Mouse (Mus musculus) G1E (cell line): ENCODE measurements at regions not wholly inside any gene's neighbourhood (a gene's known extent, or its start where the extent isn't known, plus 50 kb on each side); places are given as distances from the start of the nearest gene placed in this dataset.

ENCODE experiments used
- ATAC-seq: 2 replicates; pipeline ENCODE4 v1.8.0; 2016; ENCODE audit warnings: mild to moderate bottlenecking; ENCODE audit not compliant: insufficient number of reproducible peaks, poor library complexity, low FRiP score, severe bottlenecking; ENCODE audit errors: extremely low read depth
- DNase-seq: peaks from one replicate; pipeline ENCODE4 v3.0.0; 2012; ENCODE audit warnings: low spot score
- H3K27me3 ChIP-seq: 2 replicates; pipeline ENCODE4 v1.6.1; 2012; ENCODE audit warnings: mild to moderate bottlenecking, low read length, inconsistent platforms; ENCODE audit not compliant: insufficient read depth
- H3K36me3 ChIP-seq: replicated peaks from 2 replicates; pipeline ENCODE3; 2012; ENCODE audit warnings: mild to moderate bottlenecking, inconsistent platforms
- H3K4me1 ChIP-seq: 2 replicates; pipeline ENCODE4 v1.6.1; 2012; ENCODE audit warnings: low read depth, low read length, inconsistent platforms, mixed read lengths; ENCODE audit not compliant: insufficient read depth
- H3K4me3 ChIP-seq: 2 replicates; pipeline ENCODE4 v1.5.1; 2012; ENCODE audit warnings: low read depth, mild to moderate bottlenecking, inconsistent platforms, low read length, moderate library complexity, mixed read lengths
- H3K9me3 ChIP-seq: replicated peaks from 2 replicates; pipeline ENCODE4 v1.6.1; 2012; ENCODE audit warnings: inconsistent platforms
- CTCF ChIP-seq: IDR thresholded peaks from 2 replicates; pipeline ENCODE4 v1.5.1; 2012; ENCODE audit warnings: low read depth, low read length, inconsistent platforms, mixed read lengths
- GATA1 ChIP-seq: IDR thresholded peaks from 2 replicates; pipeline ENCODE4 v1.6.1; 2012; ENCODE audit warnings: borderline replicate concordance, low read length, inconsistent platforms, mixed read lengths
- GATA2 ChIP-seq: IDR thresholded peaks from 2 replicates; pipeline ENCODE4 v1.6.1; 2012; ENCODE audit warnings: low read depth, low read length, inconsistent platforms, borderline replicate concordance
- POLR2AphosphoS5 ChIP-seq: IDR thresholded peaks from 2 replicates; pipeline ENCODE4 v1.6.1; 2012; ENCODE audit warnings: low read depth, low read length, inconsistent platforms; ENCODE audit not compliant: insufficient replicate concordance
- TAL1 ChIP-seq: conservative IDR thresholded peaks from 2 replicates; pipeline ENCODE4 v1.6.1; 2012; ENCODE audit warnings: low read depth, low read length, inconsistent platforms, mixed read lengths

DNA sequence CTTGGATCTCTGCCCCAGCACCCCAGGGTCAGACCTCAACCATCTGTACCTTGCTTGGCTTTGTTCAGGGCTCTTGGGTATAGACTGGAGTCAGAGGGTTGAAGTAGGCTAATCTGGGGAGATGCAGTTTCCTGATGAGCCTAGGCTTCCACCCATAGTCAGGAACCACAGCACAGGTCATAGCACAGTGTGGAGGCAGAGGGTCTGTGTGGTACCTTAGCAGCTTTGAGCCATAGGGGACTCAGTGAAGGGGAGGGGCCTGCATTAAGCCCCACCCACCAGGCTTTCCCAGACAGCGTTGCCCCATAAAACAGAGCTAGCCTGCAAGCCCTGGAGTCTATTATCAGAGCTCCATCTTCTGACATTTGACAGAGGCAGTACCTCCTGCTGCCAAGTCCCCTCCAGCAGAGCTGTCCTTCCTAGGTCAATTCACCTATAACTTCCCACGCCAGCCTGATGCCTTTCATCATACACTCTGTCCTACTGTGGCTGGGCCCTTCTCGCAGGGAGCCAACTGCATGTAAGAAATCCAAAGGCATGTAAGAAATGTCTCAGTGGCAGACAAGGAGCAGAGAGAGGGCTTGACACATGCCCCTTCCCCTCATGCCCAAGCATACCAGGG is 54.5 kb upstream of the A530016L24Rik start:
- H3K27me3 ChIP-seq, result peaks cover 3% of the 10 kb centered on the region; the same call in 1 of the 2 replicates
- TF ChIP-seq CTCF (no peak), GATA2 (no peak), GATA1 (no peak), TAL1 (no peak), POLR2AphosphoS5 (no peak)
- no peak for DNase-seq

DNA sequence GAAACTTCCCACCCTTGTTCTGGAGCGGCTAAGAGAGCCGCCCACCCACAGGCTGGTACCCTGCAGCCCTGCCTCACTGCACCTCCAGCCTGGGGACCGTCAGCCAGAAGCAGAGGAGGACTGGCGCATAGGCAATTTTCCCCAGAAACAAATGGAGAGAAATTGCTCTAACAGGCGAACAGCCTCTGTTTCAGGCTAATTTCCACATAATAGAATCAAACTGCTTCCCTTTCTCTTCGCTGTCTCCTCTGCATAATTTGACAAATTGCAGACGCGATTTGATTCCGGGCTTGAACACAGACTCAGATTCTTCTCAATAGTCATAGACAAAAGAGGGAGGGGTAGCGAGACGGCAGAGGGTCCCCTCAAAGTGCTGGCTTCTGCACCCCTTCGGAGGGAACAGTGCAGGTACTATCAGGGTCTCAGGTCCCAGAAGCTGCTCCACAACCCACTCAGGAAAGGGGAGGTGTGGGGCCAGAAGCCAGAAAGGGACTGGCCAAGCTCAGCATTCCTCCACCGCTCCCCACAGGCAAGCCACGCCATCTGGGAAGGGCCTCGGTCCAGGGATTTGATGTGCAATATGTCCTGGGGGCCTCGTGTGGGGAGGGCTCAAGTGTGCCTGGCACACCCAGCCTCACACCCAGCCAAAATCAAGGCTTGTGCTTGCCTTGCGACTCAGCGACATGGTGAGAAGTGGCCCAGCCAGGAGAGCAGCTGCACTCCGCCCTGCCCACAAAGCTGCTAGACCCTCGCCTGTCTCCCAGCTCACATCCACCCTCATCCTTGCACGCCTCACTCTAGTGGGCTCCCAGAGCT is 53.7 kb upstream of the A530016L24Rik start:
- Histone ChIP-seq H3K4me1 (no peaks in the 10 kb centered on the region; the same call in 1 of the 2 replicates), H3K4me3 (no peak overlapping the region), H3K36me3 (no peaks in the 10 kb centered on the region), H3K27me3 (peaks cover 3% of the 10 kb centered on the region; the same call in 1 of the 2 replicates), H3K9me3 (no peaks in the 10 kb centered on the region)
- no peak for DNase-seq
- ATAC-seq, result no peak
- no peak for TF ChIP-seq CTCF
- no peak for TF ChIP-seq TAL1
- TF ChIP-seq GATA2, result no peak
- no peak for TF ChIP-seq GATA1
- TF ChIP-seq POLR2AphosphoS5, result no peak

More for the DNA sequence above, 54.5 kb upstream of the A530016L24Rik start:
- no peak for ATAC-seq
- no peaks in the 10 kb centered on the region for H3K9me3 ChIP-seq
- H3K4me1 ChIP-seq, result no peaks in the 10 kb centered on the region; the same call in 1 of the 2 replicates
- no peak overlapping the region for H3K4me3 ChIP-seq
- no peaks in the 10 kb centered on the region for H3K36me3 ChIP-seq

DNA sequence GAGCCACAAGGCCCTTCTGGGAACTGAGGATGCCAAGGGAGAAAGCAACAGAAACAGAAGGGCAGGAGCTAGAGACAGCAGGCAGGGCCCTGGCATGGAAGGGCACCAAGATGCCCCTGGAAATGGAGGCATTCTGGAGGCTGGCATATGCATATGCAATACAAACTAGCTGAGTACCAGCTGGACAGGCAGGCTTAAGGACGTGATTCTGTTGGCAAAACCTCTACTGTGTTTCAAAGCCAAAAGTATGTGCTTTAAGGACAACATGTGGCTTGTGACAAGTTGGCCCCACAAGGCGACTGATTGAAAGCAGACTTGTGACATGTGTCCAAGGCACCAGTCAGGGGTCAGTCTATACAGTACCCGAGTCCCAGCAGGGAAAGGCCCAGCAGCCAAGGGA is 52.2 kb upstream of the A530016L24Rik start:
- DNase-seq, result no peak
- Histone ChIP-seq H3K36me3 (no peaks in the 10 kb centered on the region), H3K27me3 (peaks cover 3% of the 10 kb centered on the region; the same call in 1 of the 2 replicates), H3K9me3 (no peaks in the 10 kb centered on the region), H3K4me1 (no peaks in the 10 kb centered on the region; the same call in 1 of the 2 replicates), H3K4me3 (no peak overlapping the region)
- TF ChIP-seq POLR2AphosphoS5 (no peak), CTCF (no peak), TAL1 (no peak), GATA2 (no peak), GATA1 (no peak)
- no peak for ATAC-seq

DNA sequence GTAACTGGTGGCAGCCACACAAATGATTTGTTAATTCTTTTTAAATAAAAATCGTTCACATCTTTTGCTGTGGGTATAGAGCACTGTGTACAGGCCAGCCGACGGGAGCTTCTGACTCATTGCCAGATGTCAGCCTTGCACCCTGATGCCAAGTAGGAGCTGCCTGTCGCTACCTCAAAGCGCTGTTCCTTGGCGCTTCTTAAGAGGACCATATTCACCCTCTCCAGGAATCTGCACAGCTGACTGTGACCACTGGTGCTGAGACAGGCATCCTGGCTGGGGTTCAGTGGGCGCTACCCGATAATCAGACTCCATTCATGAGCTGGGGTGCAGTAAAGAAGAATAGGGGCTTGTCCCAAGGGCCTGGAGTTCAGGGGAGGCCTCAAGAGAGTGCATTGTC is 51.0 kb upstream of the A530016L24Rik start:
- H3K4me1 ChIP-seq, result no peaks in the 10 kb centered on the region; the same call in 1 of the 2 replicates
- DNase-seq (no peak), ATAC-seq (no peak)
- H3K9me3 ChIP-seq, result no peaks in the 10 kb centered on the region
- no peak overlapping the region for H3K4me3 ChIP-seq
- TF ChIP-seq CTCF (no peak), GATA1 (no peak), TAL1 (no peak), POLR2AphosphoS5 (no peak), GATA2 (no peak)
- peaks cover 3% of the 10 kb centered on the region; the same call in 1 of the 2 replicates for H3K27me3 ChIP-seq
- H3K36me3 ChIP-seq, result no peaks in the 10 kb centered on the region
